Mouse (Mus musculus) limb, embryonic 11.5 days (tissue): ENCODE results near the gene Plekha8. TPM values are rescaled to one million over a fixed set of nuclear protein-coding genes. Genes with fewer than 3 reads are reported as not detected.

Experiments
- ATAC-seq: fragments of 200-750 bp; cut with Nextera tagmentation; 2 replicates; pipeline ENCODE4 v1.8.0; 2017; ENCODE audit warnings: low read depth; ENCODE audit not compliant: insufficient number of reproducible peaks, low FRiP score, low TSS enrichment
- DNase-seq: peaks from one replicate; pipeline ENCODE4 v3.0.0-alpha.2; 2015; ENCODE audit warnings: low spot score
- H3K27ac ChIP-seq: fragments of 300-500 bp; sonication (generic); replicated peaks from 2 replicates; pipeline ENCODE4 v1.5.1; 2014; ENCODE audit warnings: low read depth, mild to moderate bottlenecking, low read length
- H3K27me3 ChIP-seq: fragments of 300-500 bp; sonication (generic); 2 replicates; pipeline ENCODE4 v1.6.1; 2014; ENCODE audit warnings: mild to moderate bottlenecking, low read length, mixed read lengths; ENCODE audit not compliant: control insufficient read depth, insufficient read depth
- H3K36me3 ChIP-seq: fragments of 300-500 bp; sonication (generic); 2 replicates; pipeline ENCODE4 v1.6.1; 2014; ENCODE audit warnings: mild to moderate bottlenecking, low read length, moderate library complexity, mixed read lengths; ENCODE audit not compliant: control insufficient read depth, insufficient read depth
- H3K4me1 ChIP-seq: fragments of 300-500 bp; sonication (generic); 2 replicates; pipeline ENCODE4 v1.6.1; 2014; ENCODE audit warnings: low read length, mixed read lengths; ENCODE audit not compliant: control insufficient read depth, insufficient read depth
- H3K4me2 ChIP-seq: fragments of 300-500 bp; sonication (generic); 2 replicates; pipeline ENCODE4 v1.6.1; 2014; ENCODE audit warnings: low read depth, mild to moderate bottlenecking, moderate library complexity; ENCODE audit not compliant: severe bottlenecking
- H3K4me3 ChIP-seq: fragments of 300-500 bp; sonication (generic); 2 replicates; pipeline ENCODE4 v1.5.1; 2014; ENCODE audit warnings: low read depth, low read length
- H3K9ac ChIP-seq: fragments of 300-500 bp; sonication (generic); 2 replicates; pipeline ENCODE4 v1.6.1; 2014; ENCODE audit warnings: mild to moderate bottlenecking, low read length
- H3K9me3 ChIP-seq: fragments of 300-500 bp; sonication (generic); 2 replicates; pipeline ENCODE4 v1.6.1; 2016; ENCODE audit warnings: low read length; ENCODE audit not compliant: control insufficient read depth
- WGBS: fragments of 180-500 bp; shearing (Covaris S2); extraction: QIAGEN DNeasy Blood & Tissue Kit; methylation state at CpG from one replicate; pipeline ENCODE4 v1.1.7; 2014; 5-methylcytosine and 5-hydroxymethylcytosine counted together
- polyA plus RNA-seq: library from polyadenylated mRNA; unstranded; fragments of >200 nt; fragmentation: Nextera tagmentation; extraction: Ambion mirVana; gene quantifications from 2 replicates; pipeline ENCODE4 v1.2.1, GENCODE M21; 2014

Plekha8 gene
- polyA plus RNA-seq, 1 experiment from 2014 or later = 26.5 TPM

GRCm38 (mm10) chr6:54681746-54682428, 87.0 kb downstream of the Plekha8 start:
- peaks cover 2% of the 10 kb centered on the region; the same call in 1 of the 2 replicates for H3K4me1 ChIP-seq
- H3K36me3 ChIP-seq = no peaks in the 10 kb centered on the region
- peaks cover 2% of the 10 kb centered on the region; the same call in 1 of the 2 replicates for H3K27me3 ChIP-seq
- peak; percentile 61 for DNase-seq
- no peak overlapping the region for H3K27ac ChIP-seq
- H3K9ac ChIP-seq = peak overlapping the region; percentile 56
- peak overlapping the region; percentile 98 for H3K4me2 ChIP-seq
- ATAC-seq = peak; percentile 78; the same call in 1 of the 2 replicates
- peak overlapping the region; percentile 84 for H3K4me3 ChIP-seq
- under 1% methylated on average over 59 of the region's 61 CpGs for WGBS
- H3K9me3 ChIP-seq = no peaks in the 10 kb centered on the region

- WGBS = 91% methylated on average over 4 of the region's 4 CpGs
- no peaks in the 10 kb centered on the region for H3K9me3 ChIP-seq
- peaks cover 2% of the 10 kb centered on the region; the same call in 1 of the 2 replicates for H3K4me1 ChIP-seq
- H3K9ac ChIP-seq = no peak overlapping the region
- no peaks in the 10 kb centered on the region for H3K36me3 ChIP-seq
- no peak overlapping the region for H3K4me3 ChIP-seq
- DNase-seq (no peak), ATAC-seq (no peak)
- H3K27me3 ChIP-seq = peaks cover 2% of the 10 kb centered on the region; the same call in 1 of the 2 replicates
- no peak overlapping the region for H3K4me2 ChIP-seq
- H3K27ac ChIP-seq = no peak overlapping the region
Observed at GRCm38 (mm10) chr6:54684085-54684484, 89.2 kb downstream of the Plekha8 start.

GRCm38 (mm10) chr6:54685103-54685502, 90.2 kb downstream of the Plekha8 start:
- WGBS = 83% methylated on average over 5 of the region's 5 CpGs
- DNase-seq (no peak), ATAC-seq (no peak)
- H3K9me3 ChIP-seq = no peaks in the 10 kb centered on the region
- no peak overlapping the region for H3K4me3 ChIP-seq
- no peak overlapping the region for H3K4me2 ChIP-seq
- H3K27me3 ChIP-seq = peaks cover 2% of the 10 kb centered on the region; the same call in 1 of the 2 replicates
- peaks cover 2% of the 10 kb centered on the region; the same call in 1 of the 2 replicates for H3K4me1 ChIP-seq
- no peaks in the 10 kb centered on the region for H3K36me3 ChIP-seq
- no peak overlapping the region for H3K9ac ChIP-seq
- no peak overlapping the region for H3K27ac ChIP-seq

GRCm38 (mm10) chr6:54685716-54686395, 90.9 kb downstream of the Plekha8 start:
- 74% methylated on average over 14 of the region's 14 CpGs for WGBS
- no peak for ATAC-seq
- no peak for DNase-seq
- Histone ChIP-seq H3K4me2 (no peak overlapping the region), H3K36me3 (no peaks in the 10 kb centered on the region), H3K9ac (no peak overlapping the region), H3K9me3 (no peaks in the 10 kb centered on the region), H3K27ac (no peak overlapping the region), H3K4me3 (no peak overlapping the region), H3K27me3 (peaks cover 2% of the 10 kb centered on the region; the same call in 1 of the 2 replicates), H3K4me1 (peaks cover 2% of the 10 kb centered on the region; the same call in 1 of the 2 replicates)

- Histone ChIP-seq H3K36me3 (no peaks in the 10 kb centered on the region), H3K9ac (no peak overlapping the region), H3K4me1 (peaks cover 2% of the 10 kb centered on the region; the same call in 1 of the 2 replicates), H3K9me3 (no peaks in the 10 kb centered on the region), H3K27ac (no peak overlapping the region), H3K27me3 (peaks cover 2% of the 10 kb centered on the region; the same call in 1 of the 2 replicates), H3K4me2 (no peak overlapping the region), H3K4me3 (no peak overlapping the region)
- no peak for DNase-seq
- ATAC-seq = no peak
- WGBS = 92% methylated on average over 21 of the region's 21 CpGs
Observed at GRCm38 (mm10) chr6:54686946-54687737, 92.2 kb downstream of the Plekha8 start.

- Histone ChIP-seq H3K4me3 (no peak overlapping the region), H3K4me2 (no peak overlapping the region), H3K36me3 (no peaks in the 10 kb centered on the region), H3K27me3 (no peaks in the 10 kb centered on the region), H3K27ac (no peak overlapping the region), H3K9me3 (no peaks in the 10 kb centered on the region), H3K4me1 (no peaks in the 10 kb centered on the region), H3K9ac (no peak overlapping the region)
- ATAC-seq = no peak
- WGBS = 81% methylated on average over 18 of the region's 18 CpGs
- DNase-seq = no peak
Observed at GRCm38 (mm10) chr6:54688467-54689323, 93.8 kb downstream of the Plekha8 start.

- Histone ChIP-seq H3K27me3 (no peaks in the 10 kb centered on the region), H3K4me1 (no peaks in the 10 kb centered on the region), H3K9ac (no peak overlapping the region), H3K27ac (no peak overlapping the region), H3K36me3 (no peaks in the 10 kb centered on the region), H3K4me3 (no peak overlapping the region), H3K9me3 (no peaks in the 10 kb centered on the region), H3K4me2 (no peak overlapping the region)
- 88% methylated on average over 7 of the region's 7 CpGs for WGBS
- ATAC-seq (no peak), DNase-seq (no peak)
Observed at GRCm38 (mm10) chr6:54689686-54690085, 94.8 kb downstream of the Plekha8 start.
